Mouse (Mus musculus): ENCODE data around the gene Pgrmc2. TPM values are rescaled to one million over a fixed set of nuclear protein-coding genes. Genes with fewer than 3 reads are reported as not detected.

Pgrmc2 gene
- polyA plus RNA-seq, 1 experiment from 2014 or later, result 32.5 TPM

DNA sequence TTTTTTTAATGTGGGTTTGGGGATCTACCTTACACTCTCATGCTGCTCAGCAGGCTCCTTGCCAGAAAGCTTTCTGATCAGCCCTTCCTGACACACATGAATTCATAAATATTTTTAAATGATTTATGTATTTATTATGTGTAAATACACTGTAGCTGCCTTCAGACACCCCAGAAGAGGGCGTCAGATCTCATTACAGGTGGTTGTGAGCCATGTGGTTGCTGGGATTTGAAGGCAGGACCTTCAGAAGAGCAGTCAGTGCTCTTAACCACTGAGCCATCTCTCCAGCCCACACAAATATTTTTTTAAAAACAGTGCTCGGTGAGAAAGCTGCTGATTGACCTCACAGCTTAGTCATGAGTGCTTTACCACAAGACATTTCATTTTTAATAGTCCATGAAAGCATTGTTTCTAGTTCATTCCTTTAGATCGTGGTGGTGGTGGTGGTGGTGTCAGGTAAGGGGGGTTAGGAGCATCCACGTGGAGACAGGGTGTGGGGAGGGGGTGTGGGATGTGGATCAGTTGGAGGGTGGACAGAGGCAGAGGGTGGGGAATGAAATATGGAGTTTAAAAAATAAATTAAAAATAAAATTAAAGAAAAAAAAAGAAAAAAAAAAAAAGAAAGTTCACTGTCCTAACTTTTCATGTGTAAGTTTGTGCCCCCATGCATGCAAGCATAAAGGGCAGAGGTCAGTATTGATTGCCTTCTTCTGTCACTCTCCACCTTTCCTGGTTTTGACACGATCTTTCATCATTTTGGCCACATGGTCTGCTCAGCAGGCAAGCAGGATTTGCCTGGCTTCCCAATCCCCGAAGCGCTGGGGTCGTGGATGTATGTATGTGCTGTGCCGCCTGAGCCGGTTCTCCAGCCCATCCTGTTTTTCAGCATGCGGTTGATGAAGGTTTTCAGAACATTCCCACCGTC is 51.3 kb downstream of the Pgrmc2 start:
- TF ChIP-seq EP300 (optimal IDR thresholded peaks at IDR 0.05) (no peak), CTCF (IDR thresholded peaks at IDR 0.05; ENCODE audit: low read depth) (no peak)
- no peak overlapping the region for H3K27ac ChIP-seq (replicated peaks)
- no peak for ATAC-seq (ENCODE audit: low FRiP score, low TSS enrichment)

DNA sequence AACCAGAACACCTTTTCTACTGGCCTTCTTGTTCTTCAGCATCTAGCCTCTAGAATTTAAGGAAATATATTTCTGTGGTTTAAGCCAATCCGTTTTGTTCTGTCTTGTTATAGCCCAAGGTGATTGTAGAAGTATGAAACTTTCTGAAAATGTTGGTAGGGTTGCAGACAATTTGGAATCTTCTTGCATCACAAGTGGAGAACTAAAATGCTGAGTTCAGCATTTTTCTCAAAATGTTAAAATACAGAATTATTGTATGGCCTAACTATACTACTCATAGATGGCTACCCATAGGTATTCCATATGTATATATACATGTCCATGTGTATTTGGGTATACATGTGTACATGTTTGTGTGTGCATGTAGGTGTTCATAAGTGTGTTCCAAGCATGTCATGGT is 52.1 kb downstream of the Pgrmc2 start:
- DNase-seq (ENCODE audit: low spot score) (no peak), ATAC-seq (ENCODE audit: low FRiP score, low TSS enrichment) (no peak)
- no peak overlapping the region for H3K4me3 ChIP-seq (ENCODE audit: low read depth, low read length)
- TF ChIP-seq CTCF (IDR thresholded peaks at IDR 0.05; ENCODE audit: low read depth) (no peak), EP300 (optimal IDR thresholded peaks at IDR 0.05) (no peak)
- no peaks in the 10 kb centered on the region for H3K9me3 ChIP-seq (ENCODE audit: control insufficient read depth, low read length)
- H3K9ac ChIP-seq (ENCODE audit: low read length), result no peak overlapping the region
- H3K4me1 ChIP-seq (replicated peaks; ENCODE audit: control insufficient read depth, insufficient read depth), result no peaks in the 10 kb centered on the region
- H3K36me3 ChIP-seq (ENCODE audit: control insufficient read depth, insufficient read depth, low read length), result no peaks in the 10 kb centered on the region
- 91% methylated on average over 1 of the region's 1 CpGs for WGBS
- no peak overlapping the region for H3K4me2 ChIP-seq (replicated peaks; ENCODE audit: low read depth)
- H3K27me3 ChIP-seq (ENCODE audit: control insufficient read depth, insufficient read depth, low read length), result no peaks in the 10 kb centered on the region
- no peak overlapping the region for H3K27ac ChIP-seq (replicated peaks)

More for the DNA sequence above, 51.3 kb downstream of the Pgrmc2 start:
- WGBS, result 72% methylated on average over 12 of the region's 12 CpGs
- H3K27me3 ChIP-seq (ENCODE audit: control insufficient read depth, insufficient read depth, low read length), result no peaks in the 10 kb centered on the region
- no peaks in the 10 kb centered on the region for H3K9me3 ChIP-seq (ENCODE audit: control insufficient read depth, low read length)
- no peak overlapping the region for H3K9ac ChIP-seq (ENCODE audit: low read length)
- no peak for DNase-seq (ENCODE audit: low spot score)
- H3K4me3 ChIP-seq (ENCODE audit: low read depth, low read length), result no peak overlapping the region
- no peaks in the 10 kb centered on the region for H3K4me1 ChIP-seq (replicated peaks; ENCODE audit: control insufficient read depth, insufficient read depth)
- no peaks in the 10 kb centered on the region for H3K36me3 ChIP-seq (ENCODE audit: control insufficient read depth, insufficient read depth, low read length)
- H3K4me2 ChIP-seq (replicated peaks; ENCODE audit: low read depth), result no peak overlapping the region

DNA sequence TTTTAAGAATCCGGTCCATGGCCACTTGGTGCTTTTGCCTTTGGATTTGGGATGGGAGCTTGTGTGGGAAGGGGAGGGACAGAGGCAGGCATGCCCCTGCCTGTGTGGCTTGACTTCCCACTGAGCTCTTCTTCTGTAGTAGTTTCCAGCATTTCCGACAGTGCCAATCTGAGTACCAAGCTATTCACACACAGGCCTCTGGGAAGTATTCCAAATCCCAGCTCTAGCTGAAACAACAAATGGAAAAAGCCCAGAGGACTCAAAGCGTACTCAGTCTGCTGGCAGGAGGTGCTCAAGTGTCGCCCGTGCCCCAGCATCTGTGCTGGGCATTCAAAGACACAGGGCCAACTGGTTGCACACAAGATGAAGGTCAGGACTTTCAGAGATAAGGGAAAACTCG is 60.9 kb downstream of the Pgrmc2 start:
- 50% methylated on average over 6 of the region's 6 CpGs for WGBS
- Histone ChIP-seq H3K9me3 (ENCODE audit: control insufficient read depth, low read length) (no peaks in the 10 kb centered on the region), H3K4me1 (replicated peaks; ENCODE audit: control insufficient read depth, insufficient read depth) (no peaks in the 10 kb centered on the region), H3K9ac (ENCODE audit: low read length) (no peak overlapping the region), H3K27me3 (ENCODE audit: control insufficient read depth, insufficient read depth, low read length) (no peaks in the 10 kb centered on the region), H3K4me3 (ENCODE audit: low read depth, low read length) (no peak overlapping the region), H3K36me3 (ENCODE audit: control insufficient read depth, insufficient read depth, low read length) (no peaks in the 10 kb centered on the region), H3K4me2 (replicated peaks; ENCODE audit: low read depth) (no peak overlapping the region), H3K27ac (replicated peaks) (no peak overlapping the region)
- DNase-seq (ENCODE audit: low spot score), result no peak
- TF ChIP-seq EP300 (optimal IDR thresholded peaks at IDR 0.05) (no peak), CTCF (IDR thresholded peaks at IDR 0.05; ENCODE audit: low read depth) (no peak)
- ATAC-seq (ENCODE audit: low FRiP score, low TSS enrichment), result no peak

DNA sequence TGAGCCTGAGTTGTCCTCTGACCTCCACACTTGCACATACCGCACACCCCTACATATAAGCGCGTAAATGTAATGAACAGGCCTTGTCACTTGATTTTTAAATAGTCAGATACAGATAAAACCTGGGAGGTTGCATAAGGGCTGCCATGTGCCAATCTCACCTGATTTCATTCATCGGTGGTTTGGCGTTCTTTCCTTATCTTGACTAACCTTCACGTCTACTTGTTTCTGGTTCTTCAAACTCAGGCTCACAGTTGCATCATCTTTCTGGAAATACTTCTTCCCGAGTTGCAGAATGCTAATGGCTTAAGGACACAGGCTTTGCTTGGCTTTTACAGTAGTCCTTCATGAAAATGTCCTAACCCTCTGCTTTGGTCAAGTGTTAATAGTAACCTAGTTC is 62.2 kb downstream of the Pgrmc2 start:
- Histone ChIP-seq H3K36me3 (ENCODE audit: control insufficient read depth, insufficient read depth, low read length) (no peaks in the 10 kb centered on the region), H3K27ac (replicated peaks) (no peak overlapping the region), H3K27me3 (ENCODE audit: control insufficient read depth, insufficient read depth, low read length) (no peaks in the 10 kb centered on the region), H3K4me3 (ENCODE audit: low read depth, low read length) (no peak overlapping the region), H3K4me1 (replicated peaks; ENCODE audit: control insufficient read depth, insufficient read depth) (no peaks in the 10 kb centered on the region), H3K4me2 (replicated peaks; ENCODE audit: low read depth) (no peak overlapping the region), H3K9me3 (ENCODE audit: control insufficient read depth, low read length) (no peaks in the 10 kb centered on the region), H3K9ac (ENCODE audit: low read length) (no peak overlapping the region)
- ATAC-seq (ENCODE audit: low FRiP score, low TSS enrichment) (no peak), DNase-seq (ENCODE audit: low spot score) (no peak)
- WGBS, result 77% methylated on average over 7 of the region's 7 CpGs
- TF ChIP-seq CTCF (IDR thresholded peaks at IDR 0.05; ENCODE audit: low read depth) (no peak), EP300 (optimal IDR thresholded peaks at IDR 0.05) (no peak)

DNA sequence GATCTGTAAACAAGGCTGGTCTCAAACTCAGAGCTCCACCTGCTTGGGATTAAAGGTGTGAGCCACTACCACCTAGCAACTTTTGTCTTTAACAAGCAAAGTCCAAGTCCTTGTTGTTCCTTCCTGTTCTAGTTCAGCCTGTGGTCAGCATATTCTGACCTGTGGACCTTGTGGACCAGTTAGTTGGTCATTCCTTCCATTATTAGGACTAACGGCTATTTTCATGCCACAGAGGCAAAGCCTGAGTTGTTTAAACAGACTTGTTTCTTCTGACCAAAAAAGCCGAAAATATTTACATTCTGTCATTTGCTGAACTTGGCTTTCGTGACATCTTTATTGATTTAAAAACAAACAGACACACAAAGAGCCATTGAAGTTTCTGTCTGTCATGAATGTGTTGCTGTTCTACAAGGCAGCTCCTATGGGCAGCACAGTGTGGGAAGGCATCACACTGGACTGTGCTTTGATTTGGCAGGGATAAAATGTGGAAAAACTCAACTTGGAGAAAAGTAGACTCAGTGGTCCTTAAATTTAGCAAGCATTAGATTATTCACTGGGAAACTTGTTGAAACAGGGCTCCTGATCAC is 64.7 kb downstream of the Pgrmc2 start:
- Histone ChIP-seq H3K4me3 (ENCODE audit: low read depth, low read length) (no peak overlapping the region), H3K4me1 (replicated peaks; ENCODE audit: control insufficient read depth, insufficient read depth) (no peaks in the 10 kb centered on the region), H3K9me3 (ENCODE audit: control insufficient read depth, low read length) (no peaks in the 10 kb centered on the region), H3K36me3 (ENCODE audit: control insufficient read depth, insufficient read depth, low read length) (no peaks in the 10 kb centered on the region), H3K27me3 (ENCODE audit: control insufficient read depth, insufficient read depth, low read length) (no peaks in the 10 kb centered on the region), H3K4me2 (replicated peaks; ENCODE audit: low read depth) (no peak overlapping the region), H3K27ac (replicated peaks) (no peak overlapping the region), H3K9ac (ENCODE audit: low read length) (no peak overlapping the region)
- ATAC-seq (ENCODE audit: low FRiP score, low TSS enrichment) (no peak), DNase-seq (ENCODE audit: low spot score) (no peak)
- WGBS, result 44% methylated on average over 3 of the region's 3 CpGs
- TF ChIP-seq EP300 (optimal IDR thresholded peaks at IDR 0.05), result no peak
- no peak for TF ChIP-seq CTCF (IDR thresholded peaks at IDR 0.05; ENCODE audit: low read depth)

Other genes with a start within 250 kb of the Pgrmc2 start
- gene Mfsd8, start 236.2 kb downstream of the Pgrmc2 start, polyA plus RNA-seq (2015; fragmentation: Nextera tagmentation; extraction: Ambion mirVana), result 5.9 and 6.1 TPM in 2 replicates
- gene Abhd18, start 236.1 kb downstream of the Pgrmc2 start, polyA plus RNA-seq (2015; fragmentation: Nextera tagmentation; extraction: Ambion mirVana), result 5.1 and 5.7 TPM in 2 replicates
- gene 1700034I23Rik, start 180.5 kb downstream of the Pgrmc2 start, polyA plus RNA-seq (2015; fragmentation: Nextera tagmentation; extraction: Ambion mirVana), result 0.06 and 0.08 TPM in 2 replicates
- gene Larp1b, start 133.2 kb downstream of the Pgrmc2 start, polyA plus RNA-seq (2015; fragmentation: Nextera tagmentation; extraction: Ambion mirVana), result 10.7 and 10.8 TPM in 2 replicates

All from stomach, postnatal 0 days (tissue).